Mouse (Mus musculus) heart, embryonic 16.5 days (tissue): ENCODE data around the gene Kcnq1. TPM values are rescaled to one million over a fixed set of nuclear protein-coding genes. Genes with fewer than 3 reads are reported as not detected.
A peak's percentile ranks its signal among the peaks of the same experiment; 100 is the strongest.

Source experiments
- ATAC-seq: fragments of 200-750 bp; cut with Nextera tagmentation; replicated peaks from 2 replicates; pipeline ENCODE4 v1.8.0; 2017; ENCODE audit warnings: moderate number of reproducible peaks; ENCODE audit not compliant: insufficient read depth, low FRiP score; ENCODE audit errors: extremely low read depth
- H3K27ac ChIP-seq: fragments of 300-500 bp; sonication (generic); 2 replicates; pipeline ENCODE4 v1.5.1; 2014; ENCODE audit warnings: mild to moderate bottlenecking, low read length, control low read depth, moderate library complexity
- H3K27me3 ChIP-seq: fragments of 300-500 bp; sonication (generic); 2 replicates; pipeline ENCODE4 v1.6.1; 2014; ENCODE audit warnings: low read length, mixed read lengths; ENCODE audit not compliant: control insufficient read depth, insufficient read depth
- H3K36me3 ChIP-seq: fragments of 300-500 bp; sonication (generic); 2 replicates; pipeline ENCODE4 v1.6.1; 2014; ENCODE audit not compliant: control insufficient read depth, insufficient read depth
- H3K4me1 ChIP-seq: fragments of 300-500 bp; sonication (generic); 2 replicates; pipeline ENCODE4 v1.6.1; 2014; ENCODE audit warnings: low read length, mixed read lengths; ENCODE audit not compliant: control insufficient read depth, insufficient read depth
- H3K4me2 ChIP-seq: fragments of 300-500 bp; sonication (generic); 2 replicates; pipeline ENCODE4 v1.6.1; 2014; ENCODE audit warnings: low read depth, mild to moderate bottlenecking, control low read depth, low read length
- H3K4me3 ChIP-seq: fragments of 300-500 bp; sonication (generic); 2 replicates; pipeline ENCODE4 v1.5.1; 2014; ENCODE audit warnings: mild to moderate bottlenecking, control low read depth, low read length
- H3K9ac ChIP-seq: fragments of 300-500 bp; sonication (generic); 2 replicates; pipeline ENCODE4 v1.6.1; 2014; ENCODE audit warnings: low read length, control low read depth
- H3K9me3 ChIP-seq: fragments of 300-500 bp; sonication (generic); replicated peaks from 2 replicates; pipeline ENCODE4 v1.6.1; 2016; ENCODE audit warnings: low read length; ENCODE audit not compliant: control insufficient read depth
- WGBS: fragments of 180-500 bp; shearing (Covaris S2); extraction: QIAGEN DNeasy Blood & Tissue Kit; methylation state at CpG from one replicate; pipeline ENCODE4 v1.1.7; 2014; 5-methylcytosine and 5-hydroxymethylcytosine counted together
- polyA plus RNA-seq: library from polyadenylated mRNA; unstranded; fragments of >200 nt; fragmentation: Nextera tagmentation; extraction: Ambion mirVana; gene quantifications from 2 replicates; pipeline ENCODE4 v1.2.1, GENCODE M21; 2015

Gene Kcnq1
- polyA plus RNA-seq, 1 experiment from 2014 or later: 34.9 TPM

DNA sequence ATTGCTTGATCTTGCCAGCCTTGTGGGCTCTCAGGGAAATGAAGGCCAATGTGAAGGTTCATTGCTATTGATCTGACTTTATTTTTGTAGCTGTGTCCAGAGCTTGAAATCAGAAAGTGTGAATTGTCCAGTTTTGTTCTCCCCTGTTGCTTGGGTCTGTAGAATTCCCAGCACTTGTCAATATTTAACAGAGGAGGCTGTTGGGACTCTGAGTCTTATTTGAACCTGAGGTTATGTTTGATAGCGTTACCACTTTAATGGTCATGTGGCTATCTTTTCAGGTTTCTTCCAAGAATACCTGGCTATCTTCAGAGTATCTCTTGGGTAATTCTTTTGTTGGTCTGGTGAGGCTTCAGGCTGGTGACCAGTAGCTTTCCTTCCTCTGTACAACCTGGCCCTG, 201.8 kb downstream of the Kcnq1 start:
- Histone ChIP-seq H3K9ac (no peak overlapping the region), H3K36me3 (no peaks in the 10 kb centered on the region), H3K4me1 (peaks cover 35% of the 10 kb centered on the region), H3K27me3 (no peaks in the 10 kb centered on the region), H3K27ac (no peak overlapping the region), H3K4me3 (no peak overlapping the region), H3K9me3 (no peaks in the 10 kb centered on the region), H3K4me2 (no peak overlapping the region)
- ATAC-seq: no peak
- 93% methylated on average over 1 of the region's 1 CpGs for WGBS

DNA sequence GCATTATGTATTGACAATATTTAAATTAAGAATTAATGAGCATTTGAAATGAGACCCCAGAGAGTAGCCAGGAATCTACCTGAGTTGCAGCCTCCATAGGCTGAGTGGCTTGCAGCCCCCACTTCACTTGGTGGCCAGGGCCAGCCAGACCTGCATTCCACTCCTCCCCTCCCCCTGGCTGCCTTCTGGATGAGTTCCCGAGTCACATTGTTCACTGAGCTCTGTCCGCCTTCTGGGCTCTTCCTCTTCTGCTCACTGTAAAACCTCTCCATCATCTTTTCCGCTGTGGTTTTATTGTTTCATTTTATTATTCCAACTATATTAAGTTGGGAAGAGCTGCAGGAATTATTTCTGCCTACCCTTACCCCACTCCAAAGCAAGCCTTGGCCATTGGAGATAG, 204.1 kb downstream of the Kcnq1 start:
- Histone ChIP-seq H3K27ac (peak overlapping the region; percentile 59), H3K4me2 (no peak overlapping the region), H3K27me3 (no peaks in the 10 kb centered on the region), H3K9me3 (no peaks in the 10 kb centered on the region), H3K9ac (no peak overlapping the region), H3K4me3 (no peak overlapping the region), H3K4me1 (peaks cover 57% of the 10 kb centered on the region), H3K36me3 (no peaks in the 10 kb centered on the region)
- no peak for ATAC-seq
- WGBS: 34% methylated on average over 3 of the region's 3 CpGs

DNA sequence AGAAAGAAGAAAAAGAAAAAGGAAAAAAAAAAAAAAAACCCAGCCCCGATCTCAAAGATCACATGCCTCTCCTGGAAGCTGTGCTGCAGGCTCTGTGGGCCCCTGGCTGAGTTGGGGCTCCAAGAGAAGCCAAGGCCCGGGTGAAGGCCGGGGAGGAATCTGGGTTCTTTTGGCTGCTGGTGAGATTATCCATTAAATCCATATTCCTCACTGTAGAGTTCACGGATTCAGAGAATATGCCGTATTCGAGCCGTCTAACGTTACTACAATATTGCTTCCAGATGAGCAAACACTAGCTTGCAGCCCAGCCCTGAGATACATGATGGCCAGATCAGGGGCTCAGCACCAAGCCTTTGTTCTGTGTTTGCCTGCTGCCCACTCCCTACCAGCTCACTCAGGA, 204.7 kb downstream of the Kcnq1 start:
- H3K36me3 ChIP-seq: no peaks in the 10 kb centered on the region
- H3K4me1 ChIP-seq: peaks cover 58% of the 10 kb centered on the region
- WGBS: 64% methylated on average over 8 of the region's 8 CpGs

DNA sequence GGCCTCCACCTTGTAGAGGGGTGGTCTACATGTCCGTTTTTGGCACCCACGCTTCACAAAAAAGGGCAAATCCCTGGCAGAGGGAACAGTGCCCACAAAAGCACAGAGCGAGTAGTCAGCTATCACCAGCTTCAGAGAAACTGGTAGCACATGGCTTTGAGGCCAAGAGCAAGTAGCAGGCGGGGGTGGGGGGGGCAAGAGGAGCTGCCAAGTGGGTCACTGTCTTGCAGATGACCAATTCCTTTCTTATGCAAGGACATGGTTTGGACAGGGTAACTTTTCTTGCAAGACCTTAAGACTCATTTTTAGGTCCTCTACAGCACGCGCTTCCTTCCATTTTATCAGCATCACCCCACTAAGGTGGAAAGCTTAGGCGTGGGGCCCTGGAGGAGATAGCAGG, 205.3 kb downstream of the Kcnq1 start:
- Histone ChIP-seq H3K4me3 (no peak overlapping the region), H3K9me3 (no peaks in the 10 kb centered on the region), H3K36me3 (no peaks in the 10 kb centered on the region), H3K4me2 (no peak overlapping the region), H3K27ac (peak overlapping the region; percentile 47; the same call in 1 of the 2 replicates), H3K27me3 (no peaks in the 10 kb centered on the region), H3K4me1 (peaks cover 56% of the 10 kb centered on the region), H3K9ac (no peak overlapping the region)
- ATAC-seq: no peak
- WGBS: 72% methylated on average over 7 of the region's 7 CpGs

More for the DNA sequence above, 204.7 kb downstream of the Kcnq1 start:
- Histone ChIP-seq H3K9me3 (no peaks in the 10 kb centered on the region), H3K9ac (0 out of 2 replicates have a peak overlapping the region, but pooled peaks have one; percentile 7), H3K4me2 (no peak overlapping the region), H3K27me3 (no peaks in the 10 kb centered on the region), H3K4me3 (no peak overlapping the region), H3K27ac (peak overlapping the region; percentile 47; the same call in 1 of the 2 replicates)
- ATAC-seq: no peak

DNA sequence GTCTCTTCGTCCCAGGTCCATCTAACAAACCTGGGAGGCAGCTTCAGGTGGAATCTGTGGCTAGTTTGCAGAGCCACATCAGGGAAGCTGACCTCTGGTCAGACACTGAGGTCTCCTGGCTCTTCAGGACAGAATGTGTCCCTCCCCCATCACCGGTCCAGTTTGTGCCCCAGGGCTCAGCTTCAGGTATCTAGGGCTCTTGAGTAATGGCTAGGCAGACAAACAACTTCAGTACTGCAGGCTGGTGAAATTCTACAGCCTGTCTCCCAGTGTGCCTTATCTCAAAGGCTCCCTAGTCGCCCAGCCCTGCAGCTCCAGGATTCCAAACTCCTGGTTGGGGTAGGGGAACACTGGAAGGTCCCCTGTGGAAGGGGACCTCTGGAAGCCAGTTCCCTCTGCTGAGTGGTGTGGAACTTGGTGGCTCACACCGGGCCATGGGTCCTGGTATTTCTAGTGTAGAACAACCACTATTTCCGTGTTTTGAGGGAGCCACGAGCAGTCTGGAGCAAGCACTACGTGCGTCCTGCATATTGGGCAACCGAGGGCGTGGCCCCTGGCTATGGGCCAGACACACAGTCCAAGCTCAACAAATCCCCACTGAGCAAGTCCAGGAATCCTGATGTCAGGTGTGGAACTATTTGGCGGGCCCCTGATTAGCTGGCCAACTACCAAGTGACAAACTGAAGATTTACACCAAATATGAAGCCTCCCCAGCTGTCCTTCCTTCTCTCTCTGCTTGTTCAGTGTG, 207.6 kb downstream of the Kcnq1 start:
- Histone ChIP-seq H3K4me1 (peaks cover 59% of the 10 kb centered on the region), H3K36me3 (no peaks in the 10 kb centered on the region), H3K4me2 (peak overlapping the region; percentile 45)

DNA sequence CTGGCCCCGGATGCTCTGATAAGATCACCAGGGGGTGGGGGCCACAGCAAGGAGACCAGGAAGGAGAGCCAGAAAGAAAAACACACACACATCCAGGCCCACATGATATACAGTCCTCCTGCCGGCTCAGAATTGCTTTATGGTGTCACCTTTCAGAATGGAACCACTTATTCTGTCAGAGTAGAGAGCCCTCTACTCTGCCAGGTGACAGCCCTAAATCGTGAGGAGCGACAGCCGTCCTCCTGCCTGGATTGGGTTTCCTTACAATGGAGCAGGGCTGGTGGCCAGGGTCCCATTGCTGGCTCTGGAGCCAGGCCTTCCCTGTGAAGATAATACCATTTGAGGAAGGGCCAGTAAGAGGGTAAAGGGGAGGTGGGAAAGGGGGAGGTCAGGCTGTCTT, 212.3 kb downstream of the Kcnq1 start:
- peaks cover 39% of the 10 kb centered on the region for H3K4me1 ChIP-seq
- no peak overlapping the region for H3K4me3 ChIP-seq
- H3K9me3 ChIP-seq: no peaks in the 10 kb centered on the region
- 38% methylated on average over 5 of the region's 5 CpGs for WGBS
- no peaks in the 10 kb centered on the region for H3K36me3 ChIP-seq
- H3K27me3 ChIP-seq: no peaks in the 10 kb centered on the region
- H3K4me2 ChIP-seq: no peak overlapping the region
- H3K27ac ChIP-seq: no peak overlapping the region
- H3K9ac ChIP-seq: no peak overlapping the region
- ATAC-seq: no peak

More for the DNA sequence above, 207.6 kb downstream of the Kcnq1 start:
- H3K27ac ChIP-seq: peak overlapping the region; percentile 86
- no peaks in the 10 kb centered on the region for H3K27me3 ChIP-seq
- H3K4me3 ChIP-seq: no peak overlapping the region
- 26% methylated on average over 11 of the region's 11 CpGs for WGBS
- peak; percentile 80 for ATAC-seq
- H3K9ac ChIP-seq: no peak overlapping the region; the same call in 1 of the 2 replicates
- no peaks in the 10 kb centered on the region for H3K9me3 ChIP-seq

DNA sequence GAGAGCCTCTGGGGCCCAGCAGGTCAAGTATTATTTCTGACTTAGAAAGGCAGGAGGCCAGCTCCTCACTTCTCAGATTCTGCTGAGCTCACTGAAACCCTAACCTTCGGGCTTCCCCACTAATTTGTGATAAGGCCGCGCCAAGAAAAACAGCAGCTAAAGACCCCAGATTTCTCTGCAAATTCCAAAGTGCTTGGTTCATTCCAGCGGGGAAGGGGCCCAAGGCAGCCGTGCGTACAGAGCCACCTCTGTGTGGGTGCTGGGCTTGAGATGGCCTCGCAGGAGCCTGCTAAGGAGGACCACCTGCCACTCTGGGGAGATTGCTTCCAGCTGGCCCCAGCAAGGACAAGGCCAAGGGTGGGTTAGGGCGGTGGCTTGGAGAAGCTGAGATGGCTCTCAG, 214.2 kb downstream of the Kcnq1 start:
- ATAC-seq: peak; percentile 55
- Histone ChIP-seq H3K9ac (no peak overlapping the region; the same call in 1 of the 2 replicates), H3K27ac (peak overlapping the region; percentile 60), H3K36me3 (no peaks in the 10 kb centered on the region), H3K27me3 (no peaks in the 10 kb centered on the region), H3K4me2 (no peak overlapping the region), H3K4me1 (peaks cover 22% of the 10 kb centered on the region), H3K4me3 (no peak overlapping the region), H3K9me3 (no peaks in the 10 kb centered on the region)
- WGBS: 30% methylated on average over 8 of the region's 8 CpGs

DNA sequence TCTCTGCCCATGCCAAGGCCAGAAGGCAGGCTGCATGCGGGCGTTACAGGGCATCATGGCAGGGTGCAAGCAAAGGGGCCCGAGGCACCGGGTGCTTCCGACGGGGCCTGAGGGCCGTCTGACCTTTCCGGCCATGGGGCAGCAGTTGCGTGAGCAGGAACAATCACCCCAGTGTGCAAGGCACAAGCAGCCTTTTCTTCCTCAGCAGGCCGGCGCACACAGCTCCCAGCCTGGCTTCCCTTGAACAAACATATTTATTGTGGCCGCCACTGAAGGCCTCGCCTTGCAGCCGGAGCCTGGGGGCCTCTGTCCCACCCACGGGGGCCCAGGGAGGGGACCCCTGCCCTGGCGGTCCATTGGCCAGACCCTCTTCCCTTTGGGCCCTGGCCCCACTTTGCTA, 218.9 kb downstream of the Kcnq1 start:
- Histone ChIP-seq H3K27me3 (no peaks in the 10 kb centered on the region), H3K36me3 (no peaks in the 10 kb centered on the region), H3K9me3 (no peaks in the 10 kb centered on the region), H3K27ac (no peak overlapping the region), H3K4me2 (no peak overlapping the region), H3K4me3 (no peak overlapping the region), H3K4me1 (peaks cover 10% of the 10 kb centered on the region), H3K9ac (no peak overlapping the region)
- 80% methylated on average over 16 of the region's 16 CpGs for WGBS
- no peak for ATAC-seq

DNA sequence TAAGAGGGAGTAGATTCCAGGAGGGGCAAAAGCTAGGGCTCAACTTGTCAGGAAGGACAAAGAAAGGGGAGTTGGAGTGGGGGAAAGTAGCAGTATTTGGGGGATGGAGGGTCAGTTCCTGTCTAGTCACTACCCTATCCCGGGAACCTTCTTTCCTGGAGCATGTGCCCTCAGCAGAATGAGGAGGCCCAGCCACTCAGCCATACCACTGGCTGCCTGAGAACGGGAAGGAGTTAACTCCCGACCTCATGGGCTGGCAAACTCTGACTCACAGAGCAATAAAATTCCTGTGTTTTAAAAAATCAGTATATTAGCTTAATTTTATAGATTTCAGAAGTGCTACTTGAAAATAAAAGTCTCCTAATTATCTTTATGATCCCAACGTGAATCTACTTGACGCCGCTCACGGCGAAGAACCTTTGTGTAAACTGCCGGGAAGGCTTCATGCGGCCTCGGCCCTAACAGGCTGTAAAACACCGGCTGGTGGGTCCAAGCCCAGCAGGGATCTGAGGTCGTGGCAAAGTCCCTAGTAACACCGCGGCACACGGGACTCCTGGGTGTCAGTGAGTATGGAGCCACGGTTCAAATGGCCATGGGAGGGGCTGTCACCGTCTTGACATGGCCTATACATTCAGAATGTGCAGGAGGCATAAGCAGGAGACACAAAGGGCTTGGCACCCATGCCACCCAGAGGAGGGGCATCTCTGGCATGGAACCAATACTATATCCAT, 222.2 kb downstream of the Kcnq1 start:
- H3K27ac ChIP-seq: no peak overlapping the region
- no peak overlapping the region for H3K4me3 ChIP-seq
- H3K27me3 ChIP-seq: no peaks in the 10 kb centered on the region
- H3K9me3 ChIP-seq: no peaks in the 10 kb centered on the region
- no peak for ATAC-seq
- H3K4me2 ChIP-seq: no peak overlapping the region
- no peaks in the 10 kb centered on the region for H3K36me3 ChIP-seq
- H3K4me1 ChIP-seq: peaks cover under 1% of the 10 kb centered on the region; the same call in 1 of the 2 replicates
- H3K9ac ChIP-seq: no peak overlapping the region
- 83% methylated on average over 18 of the region's 18 CpGs for WGBS
